Mouse (Mus musculus): ENCODE results near the gene Tnr. TPM values are rescaled to one million over a fixed set of nuclear protein-coding genes. Genes with fewer than 3 reads are reported as not detected.
"Not testable (repeated sequence)": the region's sequence is repeated elsewhere in the genome, so short reads cannot be mapped to it uniquely, and the experiment has no call there.

The Tnr gene
- total RNA-seq, 2 experiments from 2014 or later: 0.03 to 0.15 TPM

DNA sequence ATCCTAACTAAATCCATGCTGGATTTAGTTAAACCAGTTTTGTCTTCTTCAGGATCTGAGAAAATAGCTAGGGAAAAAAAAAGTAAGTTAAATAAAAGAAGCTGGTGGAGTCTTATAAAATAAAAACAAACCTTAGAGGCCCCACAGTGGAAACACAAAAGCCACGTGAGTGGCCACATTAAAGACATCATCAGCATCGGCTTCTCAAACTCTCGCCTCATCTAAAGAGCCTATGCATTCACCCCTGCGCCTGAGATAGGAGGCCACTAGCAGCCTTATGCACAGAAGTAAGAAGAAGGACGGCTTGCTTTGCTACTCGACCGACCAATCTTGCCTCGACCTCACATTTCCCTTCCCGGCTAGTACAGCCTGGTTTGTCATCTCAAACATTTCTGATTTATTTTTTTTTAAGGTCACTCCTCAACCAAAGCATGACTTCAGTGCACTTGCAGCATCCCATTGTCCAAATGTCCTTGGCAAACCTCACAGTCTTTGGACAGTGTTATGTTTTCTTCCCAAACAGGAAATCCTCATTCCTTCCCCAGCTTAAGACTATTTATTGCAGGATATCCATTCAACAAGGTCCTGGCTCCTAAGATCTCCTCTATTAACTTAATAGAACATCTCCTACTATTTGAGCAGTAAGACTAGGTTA, 405.2 kb downstream of the Tnr start:
- no peak for DNase-seq (ENCODE audit: low spot score in 2 of 2)

GRCm38 (mm10) chr1:159932092-159932491, 408.5 kb downstream of the Tnr start:
- no peak for DNase-seq (ENCODE audit: low spot score in 2 of 2)

DNA sequence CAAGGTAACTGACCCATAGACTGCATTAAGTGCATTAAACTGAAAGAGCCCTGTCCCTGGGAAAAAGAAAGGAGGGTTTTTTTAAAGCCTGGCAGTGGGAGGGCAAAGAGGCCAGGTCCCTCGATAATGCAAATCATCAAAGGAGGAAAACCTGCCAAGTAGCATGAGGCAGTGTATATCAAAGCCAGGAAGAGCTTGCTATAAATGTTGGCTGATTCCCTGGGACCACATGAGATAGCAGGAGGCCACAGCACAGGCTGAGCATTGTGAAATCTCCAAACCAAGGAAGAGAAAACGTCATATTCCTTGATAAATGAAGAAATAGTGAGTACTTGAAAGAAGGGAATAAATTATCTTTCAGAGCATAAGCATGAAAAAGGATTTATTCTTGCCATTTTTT, 409.0 kb downstream of the Tnr start:
- DNase-seq (ENCODE audit: low spot score in 2 of 2): no peak

DNA sequence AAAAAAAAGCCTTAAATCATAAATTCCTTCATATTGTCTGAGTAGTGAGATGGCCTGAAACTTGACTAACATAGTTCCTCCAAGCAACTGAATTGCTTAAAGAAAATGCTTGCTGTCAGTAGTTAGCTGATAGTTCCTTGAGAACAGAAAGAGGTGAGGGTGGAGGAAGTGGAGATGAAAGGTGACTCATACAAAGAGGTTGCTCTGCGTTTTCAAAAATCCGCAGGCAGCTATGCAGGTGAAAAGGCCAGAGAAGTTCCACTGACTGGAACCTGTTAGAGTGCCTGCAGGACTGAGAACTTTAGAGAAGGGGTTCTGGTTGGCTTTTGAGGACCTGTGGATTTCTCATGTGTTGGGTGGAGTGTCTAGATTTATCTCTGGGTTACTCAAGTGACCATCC, 414.9 kb downstream of the Tnr start:
- DNase-seq (ENCODE audit: low spot score in 2 of 2): no peak

- DNase-seq (ENCODE audit: low spot score in 2 of 2): no peak
Observed at GRCm38 (mm10) chr1:159939335-159939734, 415.8 kb downstream of the Tnr start.

DNA sequence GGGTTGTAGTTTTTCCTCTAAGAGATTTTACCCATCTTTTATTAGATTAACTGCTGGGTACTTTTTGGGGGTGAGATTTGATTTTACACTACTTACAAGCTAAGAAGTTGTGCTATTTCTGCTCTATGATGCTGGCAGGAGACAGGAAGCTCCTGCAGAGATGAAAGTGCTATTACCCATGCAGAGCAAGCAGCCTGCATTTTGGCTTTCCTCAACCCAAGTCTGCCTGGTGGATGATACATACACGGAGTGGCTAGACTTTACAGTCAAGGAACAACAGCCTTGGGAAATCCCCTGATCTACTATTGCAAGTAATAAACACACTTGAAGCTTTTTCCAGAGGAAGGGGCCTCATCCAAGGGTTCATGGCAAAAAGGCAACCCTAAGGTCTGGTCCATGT, 430.0 kb downstream of the Tnr start:
- DNase-seq (ENCODE audit: low spot score in 2 of 2): no peak

DNA sequence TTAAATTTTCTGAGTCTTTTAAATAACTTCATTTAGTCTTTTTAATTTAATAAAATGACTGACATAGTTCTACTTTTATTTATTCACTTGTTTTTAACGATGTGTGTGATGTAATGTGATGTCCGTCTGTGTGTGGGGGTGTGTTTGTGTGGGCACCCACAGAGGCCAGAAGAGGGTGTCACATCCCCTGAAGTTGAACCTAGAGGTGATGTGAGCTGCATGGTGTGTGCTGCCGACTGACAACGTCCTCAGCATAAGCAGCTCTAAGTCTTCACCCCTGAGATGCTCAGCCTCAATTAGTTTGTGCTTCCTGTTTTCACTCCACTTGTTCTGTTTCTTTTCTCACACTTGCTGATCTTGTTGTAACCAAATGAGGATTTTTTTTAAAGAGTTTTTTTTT, 439.8 kb downstream of the Tnr start:
- DNase-seq (ENCODE audit: low spot score in 2 of 2): no peak

GRCm38 (mm10) chr1:159966286-159966685, 442.7 kb downstream of the Tnr start:
- not testable (repeated sequence) for DNase-seq (ENCODE audit: low spot score in 2 of 2)

DNA sequence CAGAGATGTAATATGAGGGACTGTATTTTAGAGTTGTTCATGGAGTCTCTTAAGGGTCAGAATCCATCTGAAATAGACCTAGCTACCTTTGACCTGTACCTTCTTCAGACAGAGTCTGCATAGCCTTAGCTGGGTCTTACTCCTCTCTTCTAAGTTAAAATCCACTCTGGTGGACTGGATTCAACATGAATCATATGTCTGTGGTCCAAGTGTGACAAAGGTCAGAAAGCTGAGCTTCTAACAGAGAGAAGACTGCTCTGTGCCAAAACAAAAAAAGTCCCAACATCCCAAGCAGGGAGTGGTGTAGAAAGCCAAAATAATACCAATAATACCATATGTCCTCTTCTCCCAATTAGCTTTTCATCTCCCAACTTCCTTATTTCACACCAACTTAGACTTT, 444.8 kb downstream of the Tnr start:
- DNase-seq (ENCODE audit: low spot score in 2 of 2): no peak

GRCm38 (mm10) chr1:159977786-159978185, 454.2 kb downstream of the Tnr start:
- peak in 1 of 2 experiments; percentile 17 for DNase-seq (ENCODE audit: low spot score in 2 of 2)

DNA sequence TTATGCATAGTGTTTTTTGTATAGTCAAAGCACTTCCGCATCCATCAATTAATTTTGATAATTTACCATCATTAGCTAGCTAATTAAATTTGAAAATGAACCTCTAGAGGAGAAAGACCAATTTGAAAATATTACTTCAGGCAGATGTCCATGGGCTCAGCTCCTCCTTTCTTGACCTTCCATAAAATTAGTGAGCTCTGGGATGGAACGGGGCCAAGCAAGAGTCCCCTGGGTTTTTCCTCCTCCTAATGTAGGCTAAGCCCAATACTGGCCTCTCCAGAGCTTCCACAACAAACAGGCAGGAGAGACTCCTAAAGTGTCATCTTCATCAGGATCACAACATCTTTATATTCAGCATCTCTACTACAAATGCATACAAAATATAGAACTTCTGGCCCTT, 455.5 kb downstream of the Tnr start:
- DNase-seq (ENCODE audit: low spot score in 2 of 2): peak; percentile 39 to 65

DNA sequence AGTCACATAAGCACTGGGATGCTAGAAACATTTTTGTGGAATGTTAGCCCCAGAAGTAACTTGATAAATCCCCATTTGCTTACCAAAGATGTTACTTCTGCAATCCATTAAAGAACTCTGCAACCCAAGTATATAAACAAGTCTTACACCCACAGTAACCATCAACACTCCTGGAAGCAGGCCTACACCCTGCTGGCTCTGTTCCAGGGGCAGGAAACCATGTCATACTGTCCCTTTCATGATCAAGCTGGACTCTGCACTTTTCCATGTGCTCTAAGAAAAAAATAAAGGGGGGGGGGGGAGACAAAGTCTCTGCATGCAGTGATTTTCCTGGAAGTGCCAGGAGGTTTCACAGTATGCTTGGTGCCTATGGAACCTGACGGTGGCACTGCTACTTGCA, 456.8 kb downstream of the Tnr start:
- no peak for DNase-seq (ENCODE audit: low spot score in 2 of 2)
